Mouse (Mus musculus): ENCODE results near the gene Galnt17. TPM values are rescaled to one million over a fixed set of nuclear protein-coding genes. Genes with fewer than 3 reads are reported as not detected.

Galnt17 gene
- polyA plus RNA-seq, 1 experiment from 2014 or later, result 4.7 TPM

GRCm38 (mm10) chr5:131013816-131014215 is 294.5 kb downstream of the Galnt17 start:
- ATAC-seq (ENCODE audit: insufficient number of reproducible peaks, low FRiP score, low TSS enrichment, low read depth), result no peak
- H3K27ac ChIP-seq, result no peak overlapping the region
- WGBS, result 79% methylated on average over 7 of the region's 7 CpGs

GRCm38 (mm10) chr5:131013101-131013500 is 295.2 kb downstream of the Galnt17 start:
- no peaks in the 10 kb centered on the region for H3K36me3 ChIP-seq
- no peak overlapping the region for H3K4me2 ChIP-seq
- no peak overlapping the region for H3K27ac ChIP-seq
- H3K9ac ChIP-seq, result no peak overlapping the region
- 78% methylated on average over 3 of the region's 3 CpGs for WGBS
- H3K4me1 ChIP-seq, result no peaks in the 10 kb centered on the region
- H3K27me3 ChIP-seq, result no peaks in the 10 kb centered on the region
- H3K4me3 ChIP-seq, result no peak overlapping the region
- ATAC-seq (ENCODE audit: insufficient number of reproducible peaks, low FRiP score, low TSS enrichment, low read depth), result no peak
- no peaks in the 10 kb centered on the region for H3K9me3 ChIP-seq

More at GRCm38 (mm10) chr5:131013816-131014215, 294.5 kb downstream of the Galnt17 start:
- Histone ChIP-seq H3K4me1 (no peaks in the 10 kb centered on the region), H3K4me3 (no peak overlapping the region), H3K9me3 (no peaks in the 10 kb centered on the region), H3K9ac (no peak overlapping the region), H3K27me3 (no peaks in the 10 kb centered on the region), H3K4me2 (no peak overlapping the region), H3K36me3 (no peaks in the 10 kb centered on the region)

GRCm38 (mm10) chr5:131009510-131009909 is 298.8 kb downstream of the Galnt17 start:
- Histone ChIP-seq H3K27me3 (no peaks in the 10 kb centered on the region), H3K36me3 (no peaks in the 10 kb centered on the region), H3K9ac (no peak overlapping the region), H3K4me3 (no peak overlapping the region), H3K27ac (no peak overlapping the region), H3K4me2 (no peak overlapping the region), H3K9me3 (no peaks in the 10 kb centered on the region), H3K4me1 (no peaks in the 10 kb centered on the region)
- WGBS, result 60% methylated on average over 6 of the region's 6 CpGs
- ATAC-seq (ENCODE audit: insufficient number of reproducible peaks, low FRiP score, low TSS enrichment, low read depth), result no peak

GRCm38 (mm10) chr5:131008507-131008906 is 299.8 kb downstream of the Galnt17 start:
- 75% methylated on average over 5 of the region's 5 CpGs for WGBS
- H3K4me3 ChIP-seq, result no peak overlapping the region
- H3K9me3 ChIP-seq, result no peaks in the 10 kb centered on the region
- H3K27ac ChIP-seq, result no peak overlapping the region
- no peaks in the 10 kb centered on the region for H3K36me3 ChIP-seq
- no peaks in the 10 kb centered on the region for H3K4me1 ChIP-seq
- ATAC-seq (ENCODE audit: insufficient number of reproducible peaks, low FRiP score, low TSS enrichment, low read depth), result no peak
- no peaks in the 10 kb centered on the region for H3K27me3 ChIP-seq
- no peak overlapping the region for H3K4me2 ChIP-seq
- H3K9ac ChIP-seq, result no peak overlapping the region

GRCm38 (mm10) chr5:131007871-131008505 is 300.3 kb downstream of the Galnt17 start:
- Histone ChIP-seq H3K4me1 (no peaks in the 10 kb centered on the region), H3K9me3 (no peaks in the 10 kb centered on the region), H3K4me3 (no peak overlapping the region), H3K4me2 (no peak overlapping the region), H3K36me3 (no peaks in the 10 kb centered on the region), H3K27ac (no peak overlapping the region), H3K27me3 (no peaks in the 10 kb centered on the region), H3K9ac (no peak overlapping the region)
- WGBS, result 81% methylated on average over 3 of the region's 3 CpGs
- ATAC-seq (ENCODE audit: insufficient number of reproducible peaks, low FRiP score, low TSS enrichment, low read depth), result no peak

GRCm38 (mm10) chr5:131007198-131007597 is 301.1 kb downstream of the Galnt17 start:
- no peaks in the 10 kb centered on the region for H3K9me3 ChIP-seq
- H3K27ac ChIP-seq, result no peak overlapping the region
- no peaks in the 10 kb centered on the region for H3K36me3 ChIP-seq
- H3K9ac ChIP-seq, result no peak overlapping the region
- no peaks in the 10 kb centered on the region for H3K27me3 ChIP-seq
- H3K4me1 ChIP-seq, result no peaks in the 10 kb centered on the region
- WGBS, result 67% methylated on average over 7 of the region's 7 CpGs
- H3K4me3 ChIP-seq, result no peak overlapping the region
- no peak for ATAC-seq (ENCODE audit: insufficient number of reproducible peaks, low FRiP score, low TSS enrichment, low read depth)
- H3K4me2 ChIP-seq, result no peak overlapping the region

GRCm38 (mm10) chr5:131006524-131006923 is 301.8 kb downstream of the Galnt17 start:
- no peak overlapping the region for H3K27ac ChIP-seq
- no peak for ATAC-seq (ENCODE audit: insufficient number of reproducible peaks, low FRiP score, low TSS enrichment, low read depth)
- H3K27me3 ChIP-seq, result no peaks in the 10 kb centered on the region
- no peaks in the 10 kb centered on the region for H3K4me1 ChIP-seq
- 76% methylated on average over 3 of the region's 3 CpGs for WGBS
- H3K9me3 ChIP-seq, result no peaks in the 10 kb centered on the region
- no peaks in the 10 kb centered on the region for H3K36me3 ChIP-seq
- H3K4me2 ChIP-seq, result no peak overlapping the region
- no peak overlapping the region for H3K4me3 ChIP-seq
- no peak overlapping the region for H3K9ac ChIP-seq

GRCm38 (mm10) chr5:131000572-131000971 is 307.7 kb downstream of the Galnt17 start:
- Histone ChIP-seq H3K4me2 (no peak overlapping the region), H3K36me3 (no peaks in the 10 kb centered on the region), H3K9ac (no peak overlapping the region), H3K9me3 (no peaks in the 10 kb centered on the region), H3K4me3 (no peak overlapping the region), H3K4me1 (no peaks in the 10 kb centered on the region), H3K27me3 (no peaks in the 10 kb centered on the region), H3K27ac (no peak overlapping the region)
- 77% methylated on average over 2 of the region's 2 CpGs for WGBS
- no peak for ATAC-seq (ENCODE audit: insufficient number of reproducible peaks, low FRiP score, low TSS enrichment, low read depth)

- Histone ChIP-seq H3K27me3 (no peaks in the 10 kb centered on the region), H3K27ac (no peak overlapping the region), H3K9me3 (no peaks in the 10 kb centered on the region), H3K4me3 (no peak overlapping the region), H3K9ac (no peak overlapping the region), H3K4me1 (no peaks in the 10 kb centered on the region), H3K4me2 (no peak overlapping the region), H3K36me3 (no peaks in the 10 kb centered on the region)
- ATAC-seq (ENCODE audit: insufficient number of reproducible peaks, low FRiP score, low TSS enrichment, low read depth), result no peak
- WGBS, result 81% methylated on average over 8 of the region's 8 CpGs
Observed at GRCm38 (mm10) chr5:130979321-130979720, 329.0 kb downstream of the Galnt17 start.

GRCm38 (mm10) chr5:130978871-130979270 is 329.4 kb downstream of the Galnt17 start:
- H3K9me3 ChIP-seq, result no peaks in the 10 kb centered on the region
- no peak overlapping the region for H3K4me3 ChIP-seq
- no peaks in the 10 kb centered on the region for H3K27me3 ChIP-seq
- no peaks in the 10 kb centered on the region for H3K36me3 ChIP-seq
- whole genome bisulfite sequencing, result 69% methylated on average over 2 of the region's 2 CpGs
- no peak overlapping the region for H3K9ac ChIP-seq
- no peak for ATAC-seq (ENCODE audit: insufficient number of reproducible peaks, low FRiP score, low TSS enrichment, low read depth)
- no peaks in the 10 kb centered on the region for H3K4me1 ChIP-seq
- H3K27ac ChIP-seq, result no peak overlapping the region
- no peak overlapping the region for H3K4me2 ChIP-seq

- H3K4me1 ChIP-seq, result no peaks in the 10 kb centered on the region
- 94% methylated on average over 3 of the region's 3 CpGs for WGBS
- no peaks in the 10 kb centered on the region for H3K36me3 ChIP-seq
- no peak for ATAC-seq (ENCODE audit: insufficient number of reproducible peaks, low FRiP score, low TSS enrichment, low read depth)
- no peak overlapping the region for H3K4me3 ChIP-seq
- no peak overlapping the region for H3K9ac ChIP-seq
- no peaks in the 10 kb centered on the region for H3K9me3 ChIP-seq
- no peaks in the 10 kb centered on the region for H3K27me3 ChIP-seq
- H3K27ac ChIP-seq, result no peak overlapping the region
- H3K4me2 ChIP-seq, result no peak overlapping the region
Observed at GRCm38 (mm10) chr5:130977999-130978398, 330.3 kb downstream of the Galnt17 start.

- H3K27ac ChIP-seq, result no peak overlapping the region
- H3K9ac ChIP-seq, result no peak overlapping the region
- WGBS, result 54% methylated on average over 7 of the region's 7 CpGs
- peaks cover 9% of the 10 kb centered on the region for H3K4me1 ChIP-seq
- H3K36me3 ChIP-seq, result no peaks in the 10 kb centered on the region
- no peaks in the 10 kb centered on the region for H3K9me3 ChIP-seq
- no peak overlapping the region for H3K4me2 ChIP-seq
- no peak for ATAC-seq (ENCODE audit: insufficient number of reproducible peaks, low FRiP score, low TSS enrichment, low read depth)
- no peak overlapping the region for H3K4me3 ChIP-seq
- H3K27me3 ChIP-seq, result no peaks in the 10 kb centered on the region
Observed at GRCm38 (mm10) chr5:130952361-130952760, 355.9 kb downstream of the Galnt17 start.

- H3K27ac ChIP-seq, result peak overlapping the region; percentile 63; the same call in 1 of the 2 replicates
- H3K36me3 ChIP-seq, result no peaks in the 10 kb centered on the region
- H3K27me3 ChIP-seq, result no peaks in the 10 kb centered on the region
- no peak overlapping the region for H3K4me3 ChIP-seq
- peaks cover 5% of the 10 kb centered on the region for H3K4me1 ChIP-seq
- no peak overlapping the region for H3K9ac ChIP-seq
- ATAC-seq (ENCODE audit: insufficient number of reproducible peaks, low FRiP score, low TSS enrichment, low read depth), result no peak
- 37% methylated on average over 6 of the region's 6 CpGs for WGBS
- no peaks in the 10 kb centered on the region for H3K9me3 ChIP-seq
- no peak overlapping the region for H3K4me2 ChIP-seq
Observed at GRCm38 (mm10) chr5:130950894-130951400, 357.4 kb downstream of the Galnt17 start.

All from limb, embryonic 15.5 days (tissue).